Mouse (Mus musculus) MEL (cell line): ENCODE measurements around the gene Golga3. TPM values are rescaled to one million over a fixed set of nuclear protein-coding genes. Genes with fewer than 3 reads are reported as not detected.

Source experiments
- DNase-seq: peaks from one replicate; pipeline ENCODE4 v3.0.0; 2011; ENCODE audit warnings: low read depth, low spot score
- H3K27ac ChIP-seq: 2 replicates; pipeline ENCODE4 v1.5.1; 2012; ENCODE audit warnings: low read depth, mild to moderate bottlenecking, control low read depth, low read length, moderate library complexity; ENCODE audit not compliant: control insufficient read depth
- H3K27me3 ChIP-seq, 2 experiments: fragments of 150-350 bp in 1 of 2; sonication (generic) in 1 of 2; 2 replicates each; pipeline ENCODE4 v1.6.1; 2012; ENCODE audit warnings: low read length in 2 of 2, mild to moderate bottlenecking in 2 of 2, improper control_type of control experiment in 1 of 2, moderate library complexity in 1 of 2; ENCODE audit not compliant: insufficient read depth in 2 of 2, control insufficient read depth in 1 of 2
- H3K36me3 ChIP-seq, 2 experiments: 2 replicates each; pipeline ENCODE4 v1.6.1; 2012 to 2014; ENCODE audit warnings: low read length in 2 of 2, improper control_type of control experiment in 1 of 2, inconsistent platforms in 1 of 2, mild to moderate bottlenecking in 1 of 2; ENCODE audit not compliant: insufficient read depth in 2 of 2, control insufficient read depth in 1 of 2
- H3K4me1 ChIP-seq, 2 experiments: fragments of 150-350 bp in 1 of 2; sonication (generic) in 1 of 2; 2 replicates each; pipeline ENCODE4 v1.6.1; 2012; ENCODE audit warnings: low read length in 2 of 2, improper control_type of control experiment in 1 of 2, mild to moderate bottlenecking in 1 of 2; ENCODE audit not compliant: insufficient read depth in 2 of 2, control insufficient read depth in 1 of 2
- H3K4me3 ChIP-seq, 2 experiments: fragments of 150-350 bp in 1 of 2; sonication (generic) in 1 of 2; 2 replicates each; pipeline ENCODE4 v1.5.1; 2012; ENCODE audit warnings: low read depth in 2 of 2, low read length in 2 of 2, mild to moderate bottlenecking in 2 of 2, moderate library complexity in 2 of 2, control low read depth in 1 of 2, improper control_type of control experiment in 1 of 2; ENCODE audit not compliant: control insufficient read depth in 1 of 2, insufficient read depth in 1 of 2
- H3K79me2 ChIP-seq: 2 replicates; pipeline ENCODE4 v1.6.1; 2012; ENCODE audit warnings: mild to moderate bottlenecking, low read length, moderate library complexity; ENCODE audit not compliant: control insufficient read depth, poor library complexity, insufficient read depth
- H3K9ac ChIP-seq: 2 replicates; pipeline ENCODE4 v1.6.1; 2012; ENCODE audit warnings: low read depth, mild to moderate bottlenecking, control low read depth, low read length, moderate library complexity; ENCODE audit not compliant: control insufficient read depth, poor library complexity, severe bottlenecking
- H3K9me3 ChIP-seq: fragments of 150-350 bp; sonication (generic); replicated peaks from 2 replicates; pipeline ENCODE4 v1.6.1; 2012; ENCODE audit warnings: mild to moderate bottlenecking, low read length, improper control_type of control experiment, moderate library complexity; ENCODE audit not compliant: insufficient read depth
- BHLHE40 ChIP-seq: IDR thresholded peaks from 2 replicates; pipeline ENCODE4 v1.6.1; 2012; ENCODE audit warnings: low read depth, mild to moderate bottlenecking, inconsistent platforms, low read length, improper control_type of control experiment, borderline replicate concordance
- CHD1 ChIP-seq: IDR thresholded peaks from 2 replicates; pipeline ENCODE4 v1.6.1; 2012; ENCODE audit warnings: low read depth, mild to moderate bottlenecking, inconsistent platforms, low read length, improper control_type of control experiment
- CHD2 ChIP-seq: IDR thresholded peaks from 2 replicates; pipeline ENCODE4 v1.6.1; 2011; ENCODE audit warnings: low read length, improper control_type of control experiment
- E2F4 ChIP-seq: IDR thresholded peaks from 2 replicates; pipeline ENCODE4 v1.6.1; 2011; ENCODE audit warnings: low read depth, low read length, improper control_type of control experiment, borderline replicate concordance
- ELF1 ChIP-seq: IDR thresholded peaks from 2 replicates; pipeline ENCODE4 v1.6.1; 2014; ENCODE audit warnings: low read depth, mild to moderate bottlenecking, inconsistent platforms, low read length, improper control_type of control experiment, moderate library complexity
- EP300 ChIP-seq, 2 experiments: IDR thresholded peaks; 2 replicates each; pipeline ENCODE4 v1.6.1; 2011; ENCODE audit warnings: improper control_type of control experiment in 2 of 2, low read length in 2 of 2, low read depth in 1 of 2, mild to moderate bottlenecking in 1 of 2
- ETS1 ChIP-seq: IDR thresholded peaks from 2 replicates; pipeline ENCODE4 v1.6.1; 2012; ENCODE audit warnings: low read depth, mild to moderate bottlenecking, inconsistent platforms, low read length, improper control_type of control experiment, moderate library complexity
- GABPA ChIP-seq: IDR thresholded peaks from 2 replicates; pipeline ENCODE4 v1.6.1; 2012; ENCODE audit warnings: low read depth, mild to moderate bottlenecking, inconsistent platforms, low read length, improper control_type of control experiment, moderate library complexity
- GATA1 ChIP-seq: IDR thresholded peaks from 2 replicates; pipeline ENCODE4 v1.6.1; 2011; ENCODE audit warnings: low read depth, low read length, improper control_type of control experiment
- HCFC1 ChIP-seq: IDR thresholded peaks from 2 replicates; pipeline ENCODE4 v1.6.1; 2012; ENCODE audit warnings: low read depth, mild to moderate bottlenecking, inconsistent platforms, low read length, improper control_type of control experiment, moderate library complexity
- JUND ChIP-seq: IDR thresholded peaks from 2 replicates; pipeline ENCODE4 v1.6.1; 2011; ENCODE audit warnings: low read depth, mild to moderate bottlenecking, improper control_type of control experiment, low read length
- KAT2A ChIP-seq: conservative IDR thresholded peaks from 2 replicates; pipeline ENCODE4 v1.6.1; 2012; ENCODE audit warnings: low read depth, low read length, improper control_type of control experiment, inconsistent platforms
- MAX ChIP-seq: IDR thresholded peaks from 2 replicates; pipeline ENCODE4 v1.6.1; 2011; ENCODE audit warnings: low read length, improper control_type of control experiment
- MAZ ChIP-seq: IDR thresholded peaks from 2 replicates; pipeline ENCODE4 v1.6.1; 2012; ENCODE audit warnings: low read depth, mild to moderate bottlenecking, inconsistent platforms, low read length, improper control_type of control experiment
- MEF2A ChIP-seq: IDR thresholded peaks from 2 replicates; pipeline ENCODE4 v1.6.1; 2014; ENCODE audit warnings: low read depth, mild to moderate bottlenecking, inconsistent platforms, low read length, improper control_type of control experiment; ENCODE audit not compliant: poor library complexity, insufficient replicate concordance, severe bottlenecking; ENCODE audit errors: extremely low read depth
- MXI1 ChIP-seq: IDR thresholded peaks from 2 replicates; pipeline ENCODE4 v1.6.1; 2011; ENCODE audit warnings: mild to moderate bottlenecking, low read depth, low read length, improper control_type of control experiment
- MYB ChIP-seq: IDR thresholded peaks from 2 replicates; pipeline ENCODE4 v1.6.1; 2011; ENCODE audit warnings: mild to moderate bottlenecking, low read depth, low read length, improper control_type of control experiment
- MYC ChIP-seq: IDR thresholded peaks from 2 replicates; pipeline ENCODE4 v1.6.1; 2011; ENCODE audit warnings: low read depth, mild to moderate bottlenecking, low read length, improper control_type of control experiment, moderate library complexity
- NELFE ChIP-seq: IDR thresholded peaks from 2 replicates; pipeline ENCODE4 v1.6.1; 2011; ENCODE audit warnings: low read depth, low read length, improper control_type of control experiment
- NRF1 ChIP-seq: IDR thresholded peaks from 2 replicates; pipeline ENCODE4 v1.6.1; 2014; ENCODE audit warnings: low read depth, mild to moderate bottlenecking, inconsistent platforms, low read length, improper control_type of control experiment, moderate library complexity; ENCODE audit not compliant: poor library complexity, insufficient read depth, severe bottlenecking
- POLR2A ChIP-seq, 2 experiments: IDR thresholded peaks; 2 replicates each; pipeline ENCODE4 v1.6.1; 2011 to 2012; ENCODE audit warnings: low read length in 2 of 2, mild to moderate bottlenecking in 2 of 2, control low read depth in 1 of 2, improper control_type of control experiment in 1 of 2, low read depth in 1 of 2, moderate library complexity in 1 of 2; ENCODE audit not compliant: control insufficient read depth in 1 of 2, insufficient read depth in 1 of 2, poor library complexity in 1 of 2
- POLR2AphosphoS2 ChIP-seq: IDR thresholded peaks from 2 replicates; pipeline ENCODE4 v1.6.1; 2011; ENCODE audit warnings: low read length, improper control_type of control experiment
- POLR2AphosphoS5 ChIP-seq: IDR thresholded peaks from 2 replicates; pipeline ENCODE4 v1.6.1; 2012; ENCODE audit warnings: low read depth, borderline replicate concordance, mild to moderate bottlenecking, inconsistent platforms, low read length, moderate library complexity, mixed read lengths
- RAD21 ChIP-seq: IDR thresholded peaks from 2 replicates; pipeline ENCODE4 v1.6.1; 2011; ENCODE audit warnings: mild to moderate bottlenecking, low read depth, low read length, improper control_type of control experiment
- RCOR1 ChIP-seq: IDR thresholded peaks from 2 replicates; pipeline ENCODE4 v1.6.1; 2012; ENCODE audit warnings: low read depth, mild to moderate bottlenecking, inconsistent platforms, low read length, improper control_type of control experiment
- TAL1 ChIP-seq: IDR thresholded peaks from 2 replicates; pipeline ENCODE4 v1.6.1; 2012; ENCODE audit warnings: mild to moderate bottlenecking, inconsistent platforms, low read length, moderate library complexity, mixed read lengths
- TBP ChIP-seq: IDR thresholded peaks from 2 replicates; pipeline ENCODE4 v1.8.0; 2011; ENCODE audit warnings: low read depth, low read length, improper control_type of control experiment
- TCF12 ChIP-seq: IDR thresholded peaks from 2 replicates; pipeline ENCODE4 v1.6.1; 2014; ENCODE audit warnings: low read depth, mild to moderate bottlenecking, inconsistent platforms, low read length, improper control_type of control experiment, moderate library complexity
- UBTF ChIP-seq: IDR thresholded peaks from 2 replicates; pipeline ENCODE4 v1.6.1; 2012; ENCODE audit warnings: low read depth, mild to moderate bottlenecking, inconsistent platforms, low read length, improper control_type of control experiment, moderate library complexity, borderline replicate concordance; ENCODE audit not compliant: insufficient read depth
- USF1 ChIP-seq: IDR thresholded peaks from 2 replicates; pipeline ENCODE4 v1.6.1; 2014; ENCODE audit warnings: low read depth, mild to moderate bottlenecking, inconsistent platforms, low read length, improper control_type of control experiment, moderate library complexity
- USF2 ChIP-seq, 2 experiments: IDR thresholded peaks; 2 replicates each; pipeline ENCODE4 v1.6.1; 2011 to 2012; ENCODE audit warnings: improper control_type of control experiment in 2 of 2, low read length in 2 of 2, borderline replicate concordance in 1 of 2, inconsistent platforms in 1 of 2, low read depth in 1 of 2, mild to moderate bottlenecking in 1 of 2; ENCODE audit not compliant: insufficient read depth in 1 of 2
- ZC3H11A ChIP-seq: IDR thresholded peaks from 2 replicates; pipeline ENCODE4 v1.6.1; 2012; ENCODE audit warnings: low read depth, mild to moderate bottlenecking, inconsistent platforms, low read length, improper control_type of control experiment
- ZKSCAN1 ChIP-seq: IDR thresholded peaks from 2 replicates; pipeline ENCODE4 v1.6.1; 2012; ENCODE audit warnings: low read depth, mild to moderate bottlenecking, inconsistent platforms, low read length, improper control_type of control experiment, moderate library complexity
- ZMIZ1 ChIP-seq: IDR thresholded peaks from 2 replicates; pipeline ENCODE4 v1.6.1; 2012; ENCODE audit warnings: low read depth, mild to moderate bottlenecking, inconsistent platforms, low read length, improper control_type of control experiment, moderate library complexity
- ZNF384 ChIP-seq: IDR thresholded peaks from 2 replicates; pipeline ENCODE4 v1.6.1; 2012; ENCODE audit warnings: low read depth, mild to moderate bottlenecking, inconsistent platforms, low read length, improper control_type of control experiment
- polyA plus RNA-seq, 2 experiments: library from polyadenylated mRNA; stranded (reverse) in 1 of 2; unstranded in 1 of 2; fragments of >175 nt in 1 of 2; fragments of >200 nt in 1 of 2; gene quantifications; 2 replicates each; pipeline versions ENCODE4 v1.2.1 to v1.2.4; 2012; ENCODE audit warnings: low replicate concordance in 2 of 2, low read depth in 1 of 2; ENCODE audit not compliant: insufficient read length in 2 of 2, insufficient read depth in 1 of 2, missing spikeins in 1 of 2
- total RNA-seq: library from RNA; depleted of rRNA; stranded (reverse); fragments of 300-350 nt; gene quantifications from 2 replicates; pipeline ENCODE4 v1.2.3, GENCODE M21; 2012

Gene Golga3
- total and polyA plus RNA-seq, 3 experiments, result 17.4 to 80.3 (median 21.7) TPM

- Histone ChIP-seq H3K79me2 (peaks cover 29% of the 10 kb centered on the region), H3K27me3 (no peaks in the 10 kb centered on the region), H3K4me3 (peak within 1 kb of the TSS; percentile 86 to 100), H3K9me3 (no peaks in the 10 kb centered on the region), H3K4me1 (peaks cover 11 to 12% of the 10 kb centered on the region in 2 experiments), H3K27ac (peak within 1 kb of the TSS; percentile 92), H3K36me3 (peaks cover 9 to 25% of the 10 kb centered on the region in 2 experiments), H3K9ac (peak within 1 kb of the TSS; percentile 100)
- DNase-seq, result peak; percentile 96
- TF ChIP-seq UBTF (peak; percentile 97; the same call in 1 of the 2 replicates), RCOR1 (0 out of 2 replicates have a peak, but pooled peaks have one; percentile 36), POLR2AphosphoS2 (peak; percentile 89), ELF1 (peak; percentile 76; the same call in 1 of the 2 replicates), MAZ (no peak), ZKSCAN1 (no peak), ZNF384 (no peak), MEF2A (peak; percentile 67; the same call in 1 of the 2 replicates), JUND (no peak), CHD2 (no peak), NELFE (peak; percentile 90), TBP (peak; percentile 63), POLR2A (IDR thresholded peaks at IDR 0.05; ENCODE audit: control insufficient read depth in 1 of 2, insufficient read depth in 1 of 2, low read depth in 1 of 2, low read length in 2 of 2, poor library complexity in 1 of 2) (peak; percentile 83 to 90), E2F4 (no peak), EP300 (IDR thresholded peaks at IDR 0.05; ENCODE audit: low read depth in 1 of 2, low read length in 2 of 2) (no peak), TCF12 (peak; percentile 84), NRF1 (peak; percentile 70), GATA1 (no peak), ZMIZ1 (peak; percentile 88), TAL1 (no peak), MYB (no peak), CHD1 (no peak), MAX (peak; percentile 98), BHLHE40 (0 out of 2 replicates have a peak, but pooled peaks have one; percentile 15), RAD21 (no peak), MYC (no peak), USF1 (0 out of 2 replicates have a peak, but pooled peaks have one; percentile 20), GABPA (no peak; the same call in 1 of the 2 replicates), MXI1 (peak; percentile 82), USF2 (IDR thresholded peaks at IDR 0.05; ENCODE audit: borderline replicate concordance in 1 of 2, insufficient read depth in 1 of 2, low read depth in 1 of 2, low read length in 2 of 2) (no peak), KAT2A (peak; percentile 92), ZC3H11A (peak; percentile 35; the same call in 1 of the 2 replicates), ETS1 (peak; percentile 39; the same call in 1 of the 2 replicates), HCFC1 (peak; percentile 97), POLR2AphosphoS5 (no peak)
Observed at GRCm38 (mm10) chr5:110230780-110231461, 54.4 kb downstream of the Golga3 start, which contains the start of gene Ankle2. Ankle2 (plus strand) TSS chr5:110231004.
